8 mouse cellular contexts compared by ENCODE assay signal in the genomic region with DNA sequence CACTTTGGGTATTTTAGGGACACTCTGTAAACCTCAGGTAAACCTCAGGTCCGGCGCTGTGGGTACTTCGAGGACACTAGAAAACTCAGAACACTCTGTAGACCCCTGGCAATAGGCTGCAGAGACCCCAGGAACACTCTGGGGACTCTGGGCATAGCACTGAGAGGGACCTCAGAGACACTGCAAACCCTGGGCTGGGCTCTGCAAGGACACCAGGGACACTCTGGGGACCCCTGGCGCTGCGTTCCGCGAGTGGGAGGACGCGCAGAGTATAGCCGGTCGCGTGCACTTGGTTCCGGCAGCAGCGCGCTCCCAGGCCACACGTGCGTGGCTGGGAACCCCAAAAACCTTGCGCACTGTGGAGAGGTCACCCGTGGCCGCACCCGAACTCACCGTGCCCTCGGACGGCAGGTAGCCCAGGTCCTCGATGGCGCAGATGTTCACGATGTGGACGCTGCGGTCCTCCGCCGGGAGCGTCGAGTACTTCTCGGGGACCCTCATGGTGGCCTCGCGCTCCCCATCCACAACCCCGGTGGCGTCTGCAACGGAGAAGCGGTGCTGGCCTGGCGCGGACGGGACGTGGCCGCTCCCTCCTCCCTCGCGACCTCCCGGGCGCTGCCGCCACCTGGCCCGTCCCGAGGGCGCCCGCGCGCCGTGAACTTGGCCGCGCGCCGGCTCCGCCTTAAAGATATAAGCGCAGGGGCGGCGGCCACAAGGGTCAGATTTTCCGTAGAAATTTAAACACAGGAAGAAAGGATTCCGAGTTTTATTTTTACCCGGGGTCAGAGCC.
DNase-seq lines count a peak whose midpoint lies in the region; ATAC-seq and TF ChIP-seq lines count a peak whose summit lies in the region.

No protein-coding gene starts in this region.

- peak overlapping the region; percentile 64 for H3K4me2 ChIP-seq in forebrain, embryonic 15.5 days (replicated peaks)
- H3K4me2 ChIP-seq in kidney, embryonic 16.5 days (replicated peaks; ENCODE audit: low read depth, low read length), result peak overlapping the region; percentile 87

- no peak for ATAC-seq in cerebellum, adult (ENCODE audit: insufficient number of reproducible peaks, low FRiP score, low TSS enrichment)
- ATAC-seq in forebrain, embryonic 15.5 days (replicated peaks), result no peak
- peak; percentile 46 for ATAC-seq in kidney, embryonic 16.5 days (ENCODE audit: low FRiP score, low TSS enrichment)
- no peak for ATAC-seq in activated CD4-positive, CD25-positive, alpha-beta regulatory T cell, adult 4 months

- H3K27ac ChIP-seq in forebrain, embryonic 15.5 days (replicated peaks), result no peak overlapping the region
- no peak overlapping the region for H3K27ac ChIP-seq in kidney, embryonic 16.5 days (ENCODE audit: low read length)

- peak overlapping the region; percentile 92 for H3ac ChIP-seq in C2C12 (ENCODE audit: control insufficient read depth, insufficient read length, low read depth)

- H3K4me3 ChIP-seq in C2C12 (ENCODE audit: insufficient read depth, poor library complexity, severe bottlenecking), result peak overlapping the region; percentile 23
- H3K4me3 ChIP-seq in forebrain, embryonic 15.5 days, result peak overlapping the region; percentile 38
- peak overlapping the region; percentile 59 for H3K4me3 ChIP-seq in kidney, embryonic 16.5 days (ENCODE audit: low read length)

- no peaks in the 10 kb centered on the region for H3K79me3 ChIP-seq in C2C12 (ENCODE audit: low read depth)

- DNase-seq in cerebellum, postnatal 25 days, result peak; percentile 24 to 60
- DNase-seq in lung, postnatal 4 days, result peak; percentile 53 to 77
- no peak for DNase-seq in layer of hippocampus, postnatal 10 days (ENCODE audit: low spot score in 2 of 2)

- TF ChIP-seq CTCF in C2C12 (IDR thresholded peaks at IDR 0.05; ENCODE audit: control insufficient read depth, insufficient read depth, insufficient read length), result no peak

- H3K79me2 ChIP-seq in C2C12 (ENCODE audit: control insufficient read depth, insufficient read depth), result peaks cover 10% of the 10 kb centered on the region

- 11% methylated on average over 68 of the region's 68 CpGs for WGBS in forebrain, embryonic 15.5 days
- 5% methylated on average over 66 of the region's 68 CpGs for WGBS in kidney, embryonic 16.5 days

- no peaks in the 10 kb centered on the region for H3K9me3 ChIP-seq in forebrain, embryonic 15.5 days
- H3K9me3 ChIP-seq in kidney, embryonic 16.5 days (ENCODE audit: low read length), result no peaks in the 10 kb centered on the region

- H3K4me1 ChIP-seq in forebrain, embryonic 15.5 days, result peaks cover 9% of the 10 kb centered on the region
- peaks cover 35% of the 10 kb centered on the region for H3K4me1 ChIP-seq in kidney, embryonic 16.5 days (ENCODE audit: insufficient read depth, low read length)

- no peaks in the 10 kb centered on the region for H3K27me3 ChIP-seq in C2C12 (ENCODE audit: control insufficient read depth, insufficient read depth, insufficient read length)
- peaks cover 20% of the 10 kb centered on the region for H3K27me3 ChIP-seq in forebrain, embryonic 15.5 days
- no peaks in the 10 kb centered on the region for H3K27me3 ChIP-seq in kidney, embryonic 16.5 days (ENCODE audit: insufficient read depth, low read length)

- peak overlapping the region; percentile 38 for H3K9ac ChIP-seq in forebrain, embryonic 15.5 days (replicated peaks)
- H3K9ac ChIP-seq in kidney, embryonic 16.5 days (replicated peaks; ENCODE audit: low read length), result peak overlapping the region; percentile 68

- H3K36me3 ChIP-seq in C2C12 (ENCODE audit: control insufficient read depth, insufficient read depth), result no peaks in the 10 kb centered on the region
- no peaks in the 10 kb centered on the region for H3K36me3 ChIP-seq in forebrain, embryonic 15.5 days
- H3K36me3 ChIP-seq in kidney, embryonic 16.5 days (ENCODE audit: insufficient read depth, low read length), result no peaks in the 10 kb centered on the region

TF ChIP-seq in C2C12, 6 proteins besides CTCF, POLR2A, EP300 and RAD21:
- TF ChIP-seq CEBPB (IDR thresholded peaks at IDR 0.05; ENCODE audit: low read depth) (no peak), MYOD1 (IDR thresholded peaks at IDR 0.05; ENCODE audit: control insufficient read depth, insufficient read length, low read depth) (no peak), FOSL1 (IDR thresholded peaks at IDR 0.05; ENCODE audit: insufficient read depth, low read length, poor library complexity, severe bottlenecking) (no peak), MAX (IDR thresholded peaks at IDR 0.05) (no peak), MYOG (IDR thresholded peaks at IDR 0.05; ENCODE audit: control insufficient read depth, extremely low read depth, insufficient read length) (no peak), USF1 (IDR thresholded peaks at IDR 0.05; ENCODE audit: low read depth) (no peak)

Comparison
In these comparisons a context has a peak if more than half of its experiments do, and no peak if none do; other contexts are left out.
1. DNase-seq: peak in cerebellum, postnatal 25 days (2 of 2) and lung, postnatal 4 days (2 of 2); none in layer of hippocampus, postnatal 10 days (0 of 2).
2. Peak in every context shown above with its lines, with median percentiles within 50 percentile points of each other: H3K4me3 ChIP-seq.